Mouse (Mus musculus) midbrain, postnatal 0 days (tissue): ENCODE results near the gene Ptprs. TPM values are rescaled to one million over a fixed set of nuclear protein-coding genes. Genes with fewer than 3 reads are reported as not detected.

Experiments used
- ATAC-seq: fragments of 200-750 bp; cut with Nextera tagmentation; 2 replicates; pipeline ENCODE4 v1.8.0; 2017; ENCODE audit warnings: moderate number of reproducible peaks, mild to moderate bottlenecking, moderate TSS enrichment, moderate library complexity; ENCODE audit not compliant: low FRiP score
- DNase-seq: peaks from one replicate; pipeline ENCODE4 v3.0.0-alpha.2; 2015; ENCODE audit warnings: low spot score
- H3K27ac ChIP-seq: fragments of 300-500 bp; sonication (generic); 2 replicates; pipeline ENCODE4 v1.5.1; 2014; ENCODE audit warnings: low read depth, mild to moderate bottlenecking, low read length, mixed read lengths
- H3K27me3 ChIP-seq: fragments of 300-500 bp; sonication (generic); 2 replicates; pipeline ENCODE4 v1.6.1; 2014; ENCODE audit warnings: low read length, control low read depth, mixed read lengths; ENCODE audit not compliant: insufficient read depth
- H3K36me3 ChIP-seq: fragments of 300-500 bp; sonication (generic); 2 replicates; pipeline ENCODE4 v1.6.1; 2014; ENCODE audit warnings: low read length, control low read depth, mixed read lengths; ENCODE audit not compliant: insufficient read depth
- H3K4me1 ChIP-seq: fragments of 300-500 bp; sonication (generic); 2 replicates; pipeline ENCODE4 v1.6.1; 2014; ENCODE audit warnings: mild to moderate bottlenecking, control low read depth, antibody characterized with exemption, low read length, mixed read lengths; ENCODE audit not compliant: insufficient read depth
- H3K4me2 ChIP-seq: fragments of 300-500 bp; sonication (generic); 2 replicates; pipeline ENCODE4 v1.6.1; 2014; ENCODE audit warnings: low read depth, mild to moderate bottlenecking, low read length, mixed read lengths; ENCODE audit not compliant: poor library complexity, severe bottlenecking
- H3K4me3 ChIP-seq: fragments of 300-500 bp; sonication (generic); 2 replicates; pipeline ENCODE4 v1.5.1; 2014; ENCODE audit warnings: low read depth, mild to moderate bottlenecking, low read length, moderate library complexity
- H3K9ac ChIP-seq: fragments of 300-500 bp; sonication (generic); replicated peaks from 2 replicates; pipeline ENCODE4 v1.6.1; 2014; ENCODE audit warnings: mild to moderate bottlenecking, low read length, moderate library complexity, mixed read lengths; ENCODE audit not compliant: poor library complexity, severe bottlenecking
- H3K9me3 ChIP-seq: fragments of 300-500 bp; sonication (generic); 2 replicates; pipeline ENCODE4 v1.6.1; 2016; ENCODE audit warnings: low read length, control low read depth
- CTCF ChIP-seq: IDR thresholded peaks from 2 replicates; pipeline ENCODE4 v1.5.1; 2016; ENCODE audit warnings: antibody characterized with exemption, mild to moderate bottlenecking
- WGBS: fragments of 180-500 bp; shearing (Covaris S2); extraction: QIAGEN DNeasy Blood & Tissue Kit; methylation state at CpG from one replicate; pipeline ENCODE4 v1.1.7; 2014; 5-methylcytosine and 5-hydroxymethylcytosine counted together
- polyA plus RNA-seq: library from polyadenylated mRNA; unstranded; fragments of >200 nt; fragmentation: Nextera tagmentation; extraction: Ambion mirVana; gene quantifications from 2 replicates; pipeline ENCODE4 v1.2.1, GENCODE M21; 2015
- total RNA-seq: library from RNA; depleted of rRNA; stranded (reverse); fragments of >200 nt; gene quantifications from 2 replicates; pipeline ENCODE4 v1.2.3, GENCODE M21; 2014

Gene Ptprs
- total and polyA plus RNA-seq, 2 experiments from 2014 or later: 225 to 716 TPM

- Histone ChIP-seq H3K4me1 (0 out of 2 replicates have a peak, but pooled peaks cover 7% of the 10 kb centered on the region), H3K9ac (no peak overlapping the region), H3K27me3 (no peaks in the 10 kb centered on the region), H3K4me3 (no peak overlapping the region), H3K36me3 (peaks cover 37% of the 10 kb centered on the region), H3K27ac (no peak overlapping the region), H3K4me2 (no peak overlapping the region), H3K9me3 (no peaks in the 10 kb centered on the region)
- 95% methylated on average over 3 of the region's 3 CpGs for WGBS
- no peak for TF ChIP-seq CTCF
- DNase-seq: no peak
- ATAC-seq: no peak
These were observed 70.9 kb downstream of the Ptprs start for GRCm38 (mm10) chr17:56405341-56405740.

GRCm38 (mm10) chr17:56401051-56401521, 75.2 kb downstream of the Ptprs start:
- H3K4me2 ChIP-seq: no peak overlapping the region
- DNase-seq (no peak), ATAC-seq (no peak)
- H3K9me3 ChIP-seq: no peaks in the 10 kb centered on the region
- H3K27me3 ChIP-seq: no peaks in the 10 kb centered on the region
- H3K4me3 ChIP-seq: no peak overlapping the region
- peaks cover 79% of the 10 kb centered on the region for H3K36me3 ChIP-seq
- H3K4me1 ChIP-seq: no peaks in the 10 kb centered on the region
- H3K27ac ChIP-seq: no peak overlapping the region
- H3K9ac ChIP-seq: no peak overlapping the region
- WGBS: 98% methylated on average over 4 of the region's 4 CpGs
- TF ChIP-seq CTCF: no peak

GRCm38 (mm10) chr17:56400221-56400620, 76.1 kb downstream of the Ptprs start:
- TF ChIP-seq CTCF: no peak
- H3K4me1 ChIP-seq: no peaks in the 10 kb centered on the region
- DNase-seq (no peak), ATAC-seq (no peak)
- H3K27me3 ChIP-seq: no peaks in the 10 kb centered on the region
- H3K9me3 ChIP-seq: no peaks in the 10 kb centered on the region
- 91% methylated on average over 3 of the region's 3 CpGs for WGBS
- no peak overlapping the region for H3K27ac ChIP-seq
- no peak overlapping the region for H3K9ac ChIP-seq
- no peak overlapping the region for H3K4me2 ChIP-seq
- H3K4me3 ChIP-seq: no peak overlapping the region
- H3K36me3 ChIP-seq: peaks cover 87% of the 10 kb centered on the region

DNA sequence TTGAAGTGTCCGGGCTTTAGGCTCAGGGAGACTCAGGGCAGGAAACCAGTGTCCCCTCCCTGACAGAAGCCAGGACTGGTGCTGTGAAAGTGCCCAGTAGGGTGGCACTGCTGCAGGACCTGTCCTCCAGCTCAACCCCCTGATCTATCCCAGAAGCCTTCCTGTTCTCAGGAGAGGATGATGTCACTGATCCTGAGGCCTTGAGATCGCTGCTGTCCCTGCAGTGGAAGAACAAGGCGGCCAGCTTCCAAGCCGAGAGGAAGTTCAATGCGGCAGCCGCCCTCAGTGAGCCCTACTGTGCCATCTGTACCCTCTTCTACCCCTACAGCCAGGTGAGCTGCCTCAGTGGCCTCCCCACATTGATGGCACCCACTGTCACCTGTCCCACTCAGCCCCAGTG, 80.2 kb downstream of the Ptprs start:
- H3K4me2 ChIP-seq: no peak overlapping the region
- no peak for DNase-seq
- 93% methylated on average over 6 of the region's 6 CpGs for whole genome bisulfite sequencing
- no peaks in the 10 kb centered on the region for H3K27me3 ChIP-seq
- no peak overlapping the region for H3K9ac ChIP-seq
- no peak for ATAC-seq
- H3K4me3 ChIP-seq: no peak overlapping the region
- TF ChIP-seq CTCF: no peak
- no peak overlapping the region for H3K27ac ChIP-seq
- H3K36me3 ChIP-seq: peaks cover 90% of the 10 kb centered on the region
- no peaks in the 10 kb centered on the region for H3K9me3 ChIP-seq
- H3K4me1 ChIP-seq: no peaks in the 10 kb centered on the region

DNA sequence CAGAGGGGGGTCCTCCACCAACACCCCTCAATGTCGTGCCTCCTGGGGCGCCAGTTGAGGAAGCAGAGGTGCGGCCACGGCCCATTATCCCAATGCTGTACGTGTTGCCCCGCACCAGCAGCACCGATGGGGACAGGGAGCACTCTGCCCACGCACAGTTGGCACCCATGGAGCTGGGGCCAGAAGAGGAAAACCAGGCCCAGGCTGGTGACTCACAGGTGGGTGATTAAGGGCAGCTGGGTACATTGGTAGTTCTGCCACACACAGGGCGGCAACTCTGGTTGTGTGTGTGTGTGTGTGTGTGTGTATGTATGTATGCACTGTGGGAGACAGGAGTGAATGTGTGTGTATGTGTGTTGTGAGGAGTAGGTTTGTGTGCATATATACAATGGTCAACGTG, 82.4 kb downstream of the Ptprs start:
- Histone ChIP-seq H3K9me3 (no peaks in the 10 kb centered on the region), H3K27me3 (no peaks in the 10 kb centered on the region), H3K4me3 (no peak overlapping the region), H3K9ac (no peak overlapping the region), H3K36me3 (peaks cover 87% of the 10 kb centered on the region), H3K4me2 (no peak overlapping the region), H3K4me1 (no peaks in the 10 kb centered on the region), H3K27ac (no peak overlapping the region)
- WGBS: 97% methylated on average over 10 of the region's 10 CpGs
- ATAC-seq (no peak), DNase-seq (no peak)
- no peak for TF ChIP-seq CTCF

- Histone ChIP-seq H3K4me3 (no peak overlapping the region), H3K4me2 (no peak overlapping the region), H3K4me1 (no peaks in the 10 kb centered on the region), H3K36me3 (peaks cover 87% of the 10 kb centered on the region), H3K9me3 (no peaks in the 10 kb centered on the region), H3K27me3 (no peaks in the 10 kb centered on the region), H3K27ac (no peak overlapping the region), H3K9ac (no peak overlapping the region)
- no peak for TF ChIP-seq CTCF
- ATAC-seq (no peak), DNase-seq (no peak)
- 94% methylated on average over 6 of the region's 6 CpGs for WGBS
These were observed 83.0 kb downstream of the Ptprs start for GRCm38 (mm10) chr17:56393238-56393637.
